Mouse (Mus musculus): Measurements from ENCODE around the gene Aipl1.

GRCm38 (mm10) chr11:72068026-72068425, 30.7 kb upstream of the Aipl1 start:
- no peak for TF ChIP-seq CEBPB (IDR thresholded peaks at IDR 0.05; ENCODE audit: insufficient read depth, poor library complexity, severe bottlenecking)
- no peak for TF ChIP-seq MAX (IDR thresholded peaks at IDR 0.05; ENCODE audit: low read depth)
- no peak for TF ChIP-seq USF1 (IDR thresholded peaks at IDR 0.05; ENCODE audit: low read depth)
